Mouse (Mus musculus) embryonic stem cell, embryonic (primary cell): ENCODE data around the gene Atl3.

Source experiments
- CTCF ChIA-PET, 4 experiments: fragments of 300-600 bp in 2 of 4; fragments of 350-600 bp in 2 of 4; sonication (Branson Sonifier 250); formaldehyde crosslinking; loops; one replicate each; lab custom pipeline; 2022; ENCODE audit warnings: inconsistent platforms in 2 of 4; lab: Charles Lee
- POLR2A ChIA-PET, 4 experiments: fragments of 300-600 bp in 2 of 4; fragments of 350-600 bp in 2 of 4; sonication (Branson Sonifier 250); formaldehyde crosslinking; loops; one replicate each; lab custom pipeline; 2022; ENCODE audit warnings: antibody characterized with exemption in 4 of 4, inconsistent platforms in 1 of 4; lab: Charles Lee

Atl3 gene

DNA sequence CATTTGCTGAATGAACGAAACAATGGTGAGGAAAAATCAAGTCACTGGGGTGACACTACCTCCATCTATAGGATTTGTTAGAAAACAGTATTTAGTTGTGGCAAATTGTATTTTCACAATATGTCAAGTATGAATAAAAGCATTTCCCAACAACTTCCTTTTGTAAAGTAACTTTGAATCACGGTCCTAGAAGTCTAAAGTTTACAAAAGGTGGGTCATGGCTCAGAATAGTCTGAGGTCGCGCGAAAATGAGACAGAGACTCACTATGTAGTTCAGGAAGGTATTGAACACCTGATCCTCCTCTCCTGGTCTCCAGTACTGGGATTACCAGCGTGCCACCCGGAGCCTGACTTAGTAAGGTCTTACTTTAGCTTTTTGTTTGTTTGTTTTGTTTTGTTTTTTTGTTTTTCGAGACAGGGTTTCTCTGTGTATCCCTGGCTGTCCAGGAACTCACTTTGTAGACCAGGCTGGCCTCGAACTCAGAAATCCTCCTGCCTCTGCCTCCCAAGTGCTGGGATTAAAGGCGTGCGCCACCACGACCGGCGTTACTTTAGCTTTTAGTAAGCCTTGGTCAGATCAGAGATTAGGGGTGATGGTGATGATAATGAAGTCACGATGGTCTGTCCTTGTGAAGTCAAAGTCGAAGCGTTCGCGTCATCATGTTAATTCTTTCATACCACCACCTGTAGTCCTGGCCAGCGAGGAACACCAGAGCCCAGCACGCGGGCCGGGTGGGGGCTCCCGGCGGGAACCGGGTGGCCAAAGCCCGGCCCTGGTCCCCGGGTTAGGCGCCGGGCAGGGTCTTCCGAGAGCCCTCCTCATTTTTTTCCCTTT is at the start of gene Atl3:
Gene Atl3 (plus strand): TSS at position 689 of the 835 bp plus-strand sequence.
- CTCF ChIA-PET: interaction anchor here in 1 of 4 experiments (1.0 to 1.5 kb wide), 3 partner anchors 11 to 52 kb away, joined by 3 to 4 read pairs (median 4); partner anchors contain the start of gene Rtn3
- POLR2A ChIA-PET: interaction anchor here in 3 of 4 experiments (0.5 to 4.5 kb wide), 32 partner anchors 10 to 1229 kb away, joined by 3 to 58 read pairs (median 3); partner anchors contain the start of genes Rtn3 (in 3 of the 3), Lgals12 (in 1 of the 3), Pla2g16 (in 1 of the 3) and Slc3a2 (in 1 of the 3)

- POLR2A ChIA-PET: interaction anchor here in 2 of 4 experiments (0.6 to 0.9 kb wide), 2 partner anchors 28 to 72 kb away, joined by 3 to 4 read pairs; partner anchors contain the start of gene 2700081O15Rik (in 1 of the 2)
- CTCF ChIA-PET: no interaction called here
Measured at GRCm38 (mm10) chr19:7445105-7445504, 48.7 kb upstream of the Atl3 start.

GRCm38 (mm10) chr19:7445596-7445995 is 48.2 kb upstream of the Atl3 start:
- POLR2A ChIA-PET: interaction anchor here in 1 of 4 experiments (0.6 to 1.6 kb wide), 3 partner anchors 9 to 149 kb away, joined by 3 to 8 read pairs (median 3); no protein-coding TSS in a partner anchor
- CTCF ChIA-PET: interaction anchor here in 2 of 4 experiments (0.7 to 1.5 kb wide), 2 partner anchors 9 kb away, joined by 3 read pairs; no protein-coding TSS in a partner anchor

GRCm38 (mm10) chr19:7456803-7457202 is 37.0 kb upstream of the Atl3 start:
- ChIA-PET CTCF (interaction anchor here in 2 of 4 experiments (0.9 to 1.1 kb wide), 2 partner anchors 20 to 161 kb away, joined by 3 to 4 read pairs; no protein-coding TSS in a partner anchor), POLR2A (interaction anchor here in 1 of 4 experiments (1.1 to 1.4 kb wide), 2 partner anchors 11 to 33 kb away, joined by 3 read pairs; no protein-coding TSS in a partner anchor)

DNA sequence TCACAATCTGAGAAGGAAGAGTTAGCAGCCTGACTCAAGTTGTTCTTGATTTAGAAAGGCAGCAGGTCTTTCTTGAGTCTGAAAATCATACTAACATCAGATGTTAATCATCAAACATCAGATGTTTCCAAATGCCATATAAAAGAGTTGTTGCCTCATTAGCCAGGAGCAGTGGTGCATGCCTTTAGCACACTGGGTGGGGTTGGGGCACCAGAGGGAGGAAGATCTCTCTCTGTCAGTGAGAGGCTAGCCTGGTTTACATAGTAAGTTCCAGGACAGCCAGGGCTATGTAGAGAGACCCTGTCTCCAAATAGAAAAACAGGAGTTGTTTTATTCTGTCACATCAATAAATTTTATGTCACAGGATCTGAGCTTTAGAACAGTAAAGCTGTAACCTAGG is 34.9 kb upstream of the Atl3 start:
- ChIA-PET POLR2A (interaction anchor here in 1 of 4 experiments (0.6 to 2.1 kb wide), 6 partner anchors 9 to 175 kb away, joined by 3 to 8 read pairs (median 4); partner anchors contain the start of gene Atl3), CTCF (interaction anchor here in 1 of 4 experiments (0.7 kb wide), 1 partner anchor 18 kb away, joined by 3 read pairs; no protein-coding TSS in a partner anchor)

GRCm38 (mm10) chr19:7459370-7459769 is 34.5 kb upstream of the Atl3 start:
- ChIA-PET CTCF (interaction anchor here in 1 of 4 experiments (0.7 kb wide), 1 partner anchor 18 kb away, joined by 3 read pairs; no protein-coding TSS in a partner anchor), POLR2A (interaction anchor here in 2 of 4 experiments (0.6 to 2.1 kb wide), 7 partner anchors 8 to 175 kb away, joined by 3 to 8 read pairs (median 3); no protein-coding TSS in a partner anchor)

- ChIA-PET CTCF (interaction anchor here in 1 of 4 experiments (1.0 kb wide), 1 partner anchor 55 kb away, joined by 3 read pairs; no protein-coding TSS in a partner anchor), POLR2A (interaction anchor here in 1 of 4 experiments (0.6 to 2.1 kb wide), 6 partner anchors 10 to 410 kb away, joined by 3 to 8 read pairs (median 4); partner anchors contain the start of gene Atl3)
Measured at GRCm38 (mm10) chr19:7467915-7468314, 25.9 kb upstream of the Atl3 start.

GRCm38 (mm10) chr19:7470643-7471042 is 23.2 kb upstream of the Atl3 start:
- POLR2A ChIA-PET: interaction anchor here in 1 of 4 experiments (0.7 to 1.3 kb wide), 2 partner anchors 13 to 209 kb away, joined by 3 to 4 read pairs; partner anchors contain the start of gene Rtn3

GRCm38 (mm10) chr19:7479751-7480248 is 14.0 kb upstream of the Atl3 start:
- ChIA-PET CTCF (no interaction called here), POLR2A (interaction anchor here in 1 of 4 experiments (0.6 to 0.8 kb wide), 2 partner anchors 17 to 219 kb away, joined by 3 to 4 read pairs; no protein-coding TSS in a partner anchor)

More at GRCm38 (mm10) chr19:7470643-7471042, 23.2 kb upstream of the Atl3 start:
- CTCF ChIA-PET: no interaction called here

GRCm38 (mm10) chr19:7481541-7482265 is 12.1 kb upstream of the Atl3 start:
- ChIA-PET POLR2A (interaction anchor here (0.7 to 5.0 kb wide), 34 partner anchors 9 to 1394 kb away, joined by 3 to 58 read pairs (median 4); partner anchors contain the start of genes Atl3 (in 2 of the 4), Lgals12 (in 1 of the 4), Mark2 (in 1 of the 4) and Naa40 (in 1 of the 4)), CTCF (interaction anchor here (0.6 to 1.3 kb wide), 7 partner anchors 15 to 202 kb away, joined by 3 to 13 read pairs (median 4); no protein-coding TSS in a partner anchor)

GRCm38 (mm10) chr19:7482266-7482598 is 11.6 kb upstream of the Atl3 start:
- POLR2A ChIA-PET: interaction anchor here (0.7 to 5.0 kb wide), 51 partner anchors 8 to 1438 kb away, joined by 3 to 58 read pairs (median 4); partner anchors contain the start of genes Atl3 (in 3 of the 4), Lgals12 (in 2 of the 4), Mark2 (in 2 of the 4) and B3gat3 (in 1 of the 4)
- CTCF ChIA-PET: interaction anchor here (0.5 to 1.3 kb wide), 10 partner anchors 11 to 1234 kb away, joined by 3 to 13 read pairs (median 4); partner anchors contain the start of gene Atl3 (in 1 of the 4)

GRCm38 (mm10) chr19:7482599-7483511 is 11.0 kb upstream of the Atl3 start, which contains the start of gene Rtn3:
TSS of gene Rtn3 (minus strand) at chr19:7483281.
- CTCF ChIA-PET: interaction anchor here in 3 of 4 experiments (0.5 to 1.3 kb wide), 9 partner anchors 10 to 1233 kb away, joined by 3 to 4 read pairs (median 3); partner anchors contain the start of gene Atl3 (in 1 of the 3)
- POLR2A ChIA-PET: interaction anchor here in 3 of 4 experiments (0.6 to 5.0 kb wide), 66 partner anchors 9 to 1438 kb away, joined by 3 to 58 read pairs (median 4); partner anchors contain the start of genes Atl3 (in 3 of the 3), Lgals12 (in 2 of the 3), Stip1 (in 2 of the 3) and B3gat3 (in 1 of the 3)

- ChIA-PET CTCF (interaction anchor here in 1 of 4 experiments (1.1 to 1.3 kb wide), 3 partner anchors 10 to 134 kb away, joined by 3 to 4 read pairs (median 4); partner anchors contain the start of gene Atl3), POLR2A (interaction anchor here in 3 of 4 experiments (0.6 to 5.0 kb wide), 45 partner anchors 9 to 1356 kb away, joined by 3 to 58 read pairs (median 4); partner anchors contain the start of genes Atl3 (in 3 of the 3), Lgals12 (in 2 of the 3), Stip1 (in 2 of the 3) and Cox8a (in 1 of the 3))
Measured at GRCm38 (mm10) chr19:7483512-7483882, 10.3 kb upstream of the Atl3 start.

DNA sequence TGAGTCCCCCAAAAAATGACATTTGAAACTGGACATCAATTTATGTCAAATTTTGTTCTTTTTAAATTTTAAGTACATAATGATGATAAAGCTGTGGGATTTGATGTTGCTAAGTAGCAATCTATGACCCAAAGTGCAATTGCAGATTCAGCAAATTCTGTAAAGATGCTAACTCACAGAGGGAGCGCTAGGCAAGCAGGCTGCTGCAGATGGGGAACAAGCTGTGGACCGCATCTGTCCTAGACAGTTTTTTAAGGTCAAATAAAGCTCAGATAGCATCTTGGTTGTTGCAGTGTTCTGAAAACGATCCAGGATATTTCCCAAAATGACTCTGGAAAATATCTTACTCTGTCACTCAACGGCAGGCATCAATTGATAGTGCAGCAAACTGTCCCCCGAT is 9.8 kb upstream of the Atl3 start:
- ChIA-PET CTCF (interaction anchor here in 1 of 4 experiments (1.3 kb wide), 1 partner anchor 134 kb away, joined by 4 read pairs; no protein-coding TSS in a partner anchor), POLR2A (interaction anchor here (0.6 to 5.0 kb wide), 19 partner anchors 10 to 1229 kb away, joined by 3 to 58 read pairs (median 5); partner anchors contain the start of genes Atl3 (in 3 of the 4), Lgals12 (in 2 of the 4) and Cox8a (in 1 of the 4))

DNA sequence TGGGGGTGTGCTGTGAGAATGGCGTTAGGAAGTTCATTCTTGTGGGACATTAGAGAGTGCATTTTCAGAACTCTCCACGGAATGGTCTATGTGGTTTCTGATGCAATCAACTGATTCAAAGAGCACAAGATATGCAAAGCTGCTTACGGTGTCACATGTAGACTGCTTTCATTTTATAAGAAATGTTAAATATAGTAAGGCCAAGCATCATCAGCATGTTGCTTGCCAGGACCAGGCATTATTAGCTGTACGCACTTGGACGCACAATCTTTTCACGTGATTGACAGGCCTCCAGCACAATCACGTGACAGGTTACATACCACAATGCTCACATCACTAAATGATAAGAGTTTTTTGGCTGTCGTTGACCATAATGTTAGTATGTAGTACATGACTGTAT is 6.2 kb upstream of the Atl3 start:
- CTCF ChIA-PET: no interaction called here

More for the DNA sequence above, 6.2 kb upstream of the Atl3 start:
- POLR2A ChIA-PET: interaction anchor here in 3 of 4 experiments (0.6 to 0.8 kb wide), 3 partner anchors 9 to 638 kb away, joined by 3 to 4 read pairs (median 4); no protein-coding TSS in a partner anchor
